Mouse (Mus musculus) heart, embryonic 14.5 days (tissue): ENCODE measurements at regions not wholly inside any gene's neighbourhood (a gene's known extent, or its start where the extent isn't known, plus 50 kb on each side); places are given as distances from the start of the nearest gene placed in this dataset.

Experiments
- ATAC-seq: fragments of 200-750 bp; cut with Nextera tagmentation; 2 replicates; pipeline ENCODE4 v1.8.0; 2017; ENCODE audit warnings: low read depth, moderate TSS enrichment; ENCODE audit not compliant: insufficient number of reproducible peaks, insufficient read depth, low FRiP score
- H3K27ac ChIP-seq, 2 experiments: fragments of 200-500 bp in 1 of 2; fragments of 300-500 bp in 1 of 2; sonication (generic) in 1 of 2; replicated peaks in 1 of 2; 2 replicates each; pipeline ENCODE4 v1.5.1; 2012 to 2014; ENCODE audit warnings: low read depth in 2 of 2, low read length in 2 of 2, control low read depth in 1 of 2, mild to moderate bottlenecking in 1 of 2, mixed read lengths in 1 of 2; ENCODE audit not compliant: control insufficient read depth in 1 of 2, insufficient read depth in 1 of 2
- H3K27me3 ChIP-seq: fragments of 300-500 bp; sonication (generic); 2 replicates; pipeline ENCODE4 v1.6.1; 2014; ENCODE audit warnings: mild to moderate bottlenecking, low read length, control low read depth; ENCODE audit not compliant: control insufficient read depth, insufficient read depth
- H3K36me3 ChIP-seq: fragments of 300-500 bp; sonication (generic); 2 replicates; pipeline ENCODE4 v1.6.1; 2014; ENCODE audit warnings: mild to moderate bottlenecking, control low read depth, low read length, mixed read lengths; ENCODE audit not compliant: control insufficient read depth, insufficient read depth
- H3K4me1 ChIP-seq, 2 experiments: fragments of 200-500 bp in 1 of 2; fragments of 300-500 bp in 1 of 2; sonication (generic) in 1 of 2; 2 replicates each; pipeline ENCODE4 v1.6.1; 2012 to 2014; ENCODE audit warnings: low read length in 2 of 2, control low read depth in 1 of 2, mixed read lengths in 1 of 2; ENCODE audit not compliant: control insufficient read depth in 2 of 2, insufficient read depth in 2 of 2
- H3K4me2 ChIP-seq: fragments of 300-500 bp; sonication (generic); 2 replicates; pipeline ENCODE4 v1.6.1; 2014; ENCODE audit warnings: mild to moderate bottlenecking, low read length
- H3K4me3 ChIP-seq, 2 experiments: fragments of 200-500 bp in 1 of 2; fragments of 300-500 bp in 1 of 2; sonication (generic) in 1 of 2; 2 replicates each; pipeline ENCODE4 v1.5.1; 2012 to 2014; ENCODE audit warnings: low read length in 2 of 2, mild to moderate bottlenecking in 2 of 2, control low read depth in 1 of 2, low read depth in 1 of 2, moderate library complexity in 1 of 2; ENCODE audit not compliant: control insufficient read depth in 1 of 2, insufficient read depth in 1 of 2
- H3K9ac ChIP-seq: fragments of 300-500 bp; sonication (generic); 2 replicates; pipeline ENCODE4 v1.6.1; 2014; ENCODE audit warnings: mild to moderate bottlenecking, low read length
- H3K9me3 ChIP-seq: fragments of 300-500 bp; sonication (generic); 2 replicates; pipeline ENCODE4 v1.6.1; 2016; ENCODE audit warnings: low read length, control low read depth; ENCODE audit not compliant: control insufficient read depth
- WGBS: fragments of 180-500 bp; shearing (Covaris S2); extraction: QIAGEN DNeasy Blood & Tissue Kit; methylation state at CpG from one replicate; pipeline ENCODE4 v1.1.7; 2014; 5-methylcytosine and 5-hydroxymethylcytosine counted together

DNA sequence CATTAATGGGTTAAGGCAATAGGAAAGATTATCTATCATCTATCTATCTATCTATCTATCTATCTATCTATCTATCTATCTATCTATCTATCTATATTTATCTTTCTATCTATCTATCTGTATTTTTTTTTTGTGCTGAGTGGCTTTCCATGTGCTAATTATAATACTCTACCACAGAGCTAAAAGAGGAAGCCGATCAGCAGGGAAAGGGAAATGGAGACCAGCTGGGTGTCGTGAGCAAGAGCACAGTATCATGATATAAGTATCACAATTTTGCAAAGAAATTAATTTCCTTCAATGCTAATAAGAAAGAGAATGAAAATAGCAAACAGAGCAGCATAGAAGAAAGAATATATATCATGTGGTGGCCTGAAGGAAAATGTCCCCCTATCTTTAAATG is 69.6 kb downstream of the Cldn1 start:
- Histone ChIP-seq H3K36me3 (no peaks in the 10 kb centered on the region), H3K27me3 (no peaks in the 10 kb centered on the region), H3K4me1 (no peaks in the 10 kb centered on the region), H3K4me3 (no peak overlapping the region), H3K27ac (no peak overlapping the region), H3K4me2 (no peak overlapping the region), H3K9ac (no peak overlapping the region), H3K9me3 (no peaks in the 10 kb centered on the region)
- no peak for ATAC-seq
- WGBS = 72% methylated on average over 2 of the region's 2 CpGs

DNA sequence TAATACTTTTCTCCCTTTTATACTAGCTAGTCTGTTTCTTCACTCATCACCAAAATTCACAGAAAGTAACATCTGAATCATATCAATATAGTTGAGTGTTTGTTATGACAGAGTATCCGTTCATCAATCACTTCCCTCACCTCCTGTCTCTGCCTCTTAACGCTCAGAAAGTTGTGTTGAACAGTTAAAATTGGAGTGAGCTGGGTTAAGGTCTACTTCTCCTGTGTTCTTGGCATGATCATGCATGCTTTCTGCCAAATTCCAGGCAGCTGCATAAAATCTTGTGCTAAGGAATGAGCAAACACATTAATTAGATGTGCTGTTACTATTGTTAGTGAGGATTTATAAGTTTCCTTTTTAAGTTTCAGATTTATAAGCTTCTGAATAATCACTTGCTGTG is 79.9 kb downstream of the Cldn1 start:
- Histone ChIP-seq H3K27me3 (no peaks in the 10 kb centered on the region), H3K36me3 (no peaks in the 10 kb centered on the region), H3K9ac (no peak overlapping the region), H3K9me3 (no peaks in the 10 kb centered on the region), H3K4me1 (no peaks in the 10 kb centered on the region), H3K27ac (no peak overlapping the region), H3K4me2 (no peak overlapping the region), H3K4me3 (no peak overlapping the region)
- no peak for ATAC-seq
- WGBS = 50% methylated on average over 2 of the region's 2 CpGs

DNA sequence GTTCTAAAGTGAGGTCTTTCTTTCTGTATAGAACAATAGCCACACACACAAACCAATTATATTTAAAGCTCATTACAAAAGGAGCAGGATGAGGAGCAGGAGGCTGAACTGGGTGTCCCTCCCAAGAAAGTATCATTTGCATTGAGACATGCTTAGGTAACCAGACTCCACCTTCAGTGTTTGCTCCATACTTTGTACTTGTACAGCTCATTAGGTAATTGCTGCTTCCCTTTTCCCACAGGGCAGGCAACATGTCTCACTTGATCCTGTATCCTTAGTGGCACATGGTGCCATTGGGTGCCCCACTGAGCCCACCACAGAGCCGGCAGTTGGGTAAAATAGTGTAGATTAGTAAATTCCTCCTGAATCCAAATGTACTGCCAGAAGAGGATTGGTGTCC is 86.0 kb downstream of the Cldn1 start:
- no peak overlapping the region for H3K9ac ChIP-seq
- no peaks in the 10 kb centered on the region for H3K36me3 ChIP-seq
- H3K27ac ChIP-seq = no peak overlapping the region
- no peak for ATAC-seq
- WGBS = 83% methylated on average over 1 of the region's 1 CpGs
- no peak overlapping the region for H3K4me2 ChIP-seq
- H3K9me3 ChIP-seq = no peaks in the 10 kb centered on the region
- H3K4me1 ChIP-seq = no peaks in the 10 kb centered on the region
- H3K27me3 ChIP-seq = no peaks in the 10 kb centered on the region
- no peak overlapping the region for H3K4me3 ChIP-seq

DNA sequence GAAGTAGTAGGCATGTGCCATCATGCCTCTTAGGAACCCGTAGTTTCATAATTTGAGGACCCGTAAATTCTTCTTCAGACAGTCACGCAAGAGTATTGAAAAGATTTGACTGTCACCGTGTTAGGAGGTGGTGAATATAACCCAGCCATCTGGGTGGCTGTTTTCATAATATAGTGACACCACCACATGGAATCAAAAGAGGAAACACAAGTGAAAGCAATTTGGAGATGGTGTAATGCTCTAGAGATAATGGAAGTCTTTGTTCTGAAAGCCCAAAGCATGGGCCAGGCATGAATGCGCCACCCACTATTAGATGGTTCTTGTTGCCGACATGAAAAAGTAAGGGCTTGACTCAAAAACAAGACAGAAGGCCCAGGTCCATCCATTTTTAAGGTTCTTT is 86.9 kb downstream of the Cldn1 start:
- H3K27me3 ChIP-seq = no peaks in the 10 kb centered on the region
- H3K4me3 ChIP-seq = no peak overlapping the region
- H3K4me1 ChIP-seq = no peaks in the 10 kb centered on the region
- H3K9me3 ChIP-seq = no peaks in the 10 kb centered on the region
- no peak overlapping the region for H3K4me2 ChIP-seq
- no peaks in the 10 kb centered on the region for H3K36me3 ChIP-seq
- no peak overlapping the region for H3K9ac ChIP-seq
- 81% methylated on average over 6 of the region's 6 CpGs for WGBS
- no peak overlapping the region for H3K27ac ChIP-seq
- no peak for ATAC-seq

DNA sequence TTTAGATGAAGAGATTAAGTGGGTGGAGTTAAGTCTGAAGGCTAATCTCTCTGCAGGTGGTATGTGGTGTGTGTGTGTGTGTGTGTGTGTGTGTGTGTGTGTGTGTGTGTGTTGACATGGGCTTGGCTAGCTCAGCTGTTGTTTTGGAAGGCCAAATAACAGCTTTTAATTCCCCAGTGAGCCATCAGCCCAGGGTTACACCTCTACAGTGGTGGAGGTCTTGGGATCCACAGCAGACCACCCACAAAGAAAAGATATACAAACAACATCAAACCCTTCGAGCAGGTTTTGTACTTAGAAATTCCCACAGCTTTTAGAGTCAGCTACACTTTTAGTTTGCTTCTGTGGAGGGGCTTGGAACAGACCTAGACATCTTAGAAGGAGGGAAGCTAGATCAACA is 89.2 kb downstream of the Cldn1 start:
- H3K27ac ChIP-seq = no peak overlapping the region
- 28% methylated on average over 1 of the region's 1 CpGs for WGBS
- no peaks in the 10 kb centered on the region for H3K36me3 ChIP-seq
- no peak overlapping the region for H3K9ac ChIP-seq
- no peak overlapping the region for H3K4me2 ChIP-seq
- no peak overlapping the region for H3K4me3 ChIP-seq
- no peak for ATAC-seq
- no peaks in the 10 kb centered on the region for H3K27me3 ChIP-seq
- no peaks in the 10 kb centered on the region for H3K4me1 ChIP-seq
- H3K9me3 ChIP-seq = no peaks in the 10 kb centered on the region

DNA sequence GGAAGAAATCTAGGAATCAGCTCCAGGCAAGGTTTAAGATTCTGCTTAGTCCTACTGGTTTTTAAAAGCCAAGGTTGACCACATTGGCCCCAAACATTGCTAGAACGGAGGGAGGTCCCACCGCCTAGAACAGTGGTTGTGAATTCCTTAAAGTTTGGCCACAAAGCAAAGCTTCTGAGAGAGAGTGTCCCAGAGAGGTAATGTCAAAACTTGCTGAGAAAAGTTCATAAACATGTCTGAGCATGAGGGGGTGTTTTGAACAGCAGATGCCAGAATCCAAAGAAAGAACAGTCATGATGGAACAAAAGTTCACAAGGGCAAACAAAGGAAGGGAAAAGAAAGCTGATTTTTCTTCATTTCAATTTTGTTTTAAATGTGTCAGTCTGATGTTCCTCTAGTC is 90.1 kb downstream of the Cldn1 start:
- no peaks in the 10 kb centered on the region for H3K4me1 ChIP-seq
- H3K36me3 ChIP-seq = no peaks in the 10 kb centered on the region
- H3K4me2 ChIP-seq = no peak overlapping the region
- no peak overlapping the region for H3K27ac ChIP-seq
- no peaks in the 10 kb centered on the region for H3K27me3 ChIP-seq
- ATAC-seq = no peak
- H3K9ac ChIP-seq = no peak overlapping the region
- 70% methylated on average over 2 of the region's 2 CpGs for WGBS
- H3K4me3 ChIP-seq = no peak overlapping the region
- H3K9me3 ChIP-seq = no peaks in the 10 kb centered on the region

DNA sequence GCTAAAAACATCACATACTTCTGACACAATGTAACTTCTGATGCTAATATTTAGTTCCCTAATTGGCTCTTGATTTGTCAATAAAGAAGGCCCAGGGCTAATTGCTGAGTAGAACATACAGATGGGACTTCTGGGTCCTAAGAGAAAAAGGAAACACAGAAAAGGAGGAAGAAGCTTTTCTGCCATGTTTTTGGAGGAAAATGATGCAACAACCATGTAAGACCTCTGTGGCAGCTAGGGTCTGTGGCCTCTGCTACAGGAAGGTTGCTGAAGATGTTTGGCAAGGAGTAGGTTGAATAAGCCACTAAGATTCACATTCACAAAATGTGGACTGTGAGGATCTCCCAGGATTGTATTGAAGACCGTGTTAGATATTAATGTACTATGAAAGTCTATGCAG is 94.9 kb downstream of the Cldn1 start:
- WGBS = 88% methylated on average over 1 of the region's 1 CpGs

DNA sequence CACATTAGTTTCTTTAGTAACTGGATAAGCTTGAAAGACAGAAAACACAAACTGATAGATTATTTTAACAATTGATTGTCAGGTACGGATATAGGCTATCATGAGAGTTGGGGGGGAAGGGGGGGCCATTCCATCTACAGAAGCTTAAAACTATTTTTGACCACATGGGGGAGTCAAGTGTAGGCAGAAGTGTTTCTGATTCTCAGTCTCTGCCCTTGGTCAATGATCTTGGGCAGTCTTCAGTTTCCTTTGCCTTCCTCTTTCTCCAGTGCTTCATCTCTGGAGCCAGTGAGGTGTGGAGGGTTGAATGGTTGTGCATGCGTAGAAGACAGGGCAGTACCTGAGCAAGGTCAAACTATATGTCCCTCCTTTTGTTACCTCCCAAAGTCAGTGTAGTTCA is 118.8 kb downstream of the Cldn1 start:
- WGBS = 53% methylated on average over 2 of the region's 2 CpGs
- Histone ChIP-seq H3K9me3 (no peaks in the 10 kb centered on the region), H3K27me3 (no peaks in the 10 kb centered on the region), H3K9ac (no peak overlapping the region), H3K27ac (no peak overlapping the region), H3K36me3 (no peaks in the 10 kb centered on the region), H3K4me3 (no peak overlapping the region), H3K4me1 (peaks cover 0 to 5% of the 10 kb centered on the region in 2 experiments; a peak in 2 of 4 replicates), H3K4me2 (no peak overlapping the region)
- no peak for ATAC-seq

More for the DNA sequence above, 94.9 kb downstream of the Cldn1 start:
- Histone ChIP-seq H3K9me3 (no peaks in the 10 kb centered on the region), H3K9ac (no peak overlapping the region), H3K4me1 (no peaks in the 10 kb centered on the region), H3K4me2 (no peak overlapping the region), H3K36me3 (no peaks in the 10 kb centered on the region), H3K27ac (no peak overlapping the region), H3K4me3 (no peak overlapping the region), H3K27me3 (no peaks in the 10 kb centered on the region)
- ATAC-seq = no peak
